Mouse (Mus musculus) erythroid progenitor cell, adult 5-6 weeks (primary cell): ENCODE data around the gene Ppp2ca. TPM values are rescaled to one million over a fixed set of nuclear protein-coding genes. Genes with fewer than 3 reads are reported as not detected.
A peak's percentile ranks its signal among the peaks of the same experiment; 100 is the strongest.
"Not testable (repeated sequence)": the region's sequence is repeated elsewhere in the genome, so short reads cannot be mapped to it uniquely, and the experiment has no call there.

ENCODE experiments used
- ATAC-seq: replicated peaks from 2 replicates; pipeline ENCODE4 v1.8.0; 2016; ENCODE audit warnings: moderate number of reproducible peaks, mild to moderate bottlenecking, moderate TSS enrichment, inconsistent platforms; ENCODE audit not compliant: poor library complexity, low FRiP score, severe bottlenecking
- total RNA-seq, 2 experiments: library from RNA; stranded (forward) in 1 of 2; stranded (reverse) in 1 of 2; fragments of 150-400 nt in 1 of 2; fragments of 186-747, 209-891 nt in 1 of 2; gene quantifications; 2 replicates each; pipeline versions ENCODE4 v1.2.3 to v1.2.4; 2015 to 2017; ENCODE audit warnings: low replicate concordance in 2 of 2

Ppp2ca gene
- total RNA-seq, 2 experiments from 2014 or later: 69.2 to 82.9 TPM

DNA sequence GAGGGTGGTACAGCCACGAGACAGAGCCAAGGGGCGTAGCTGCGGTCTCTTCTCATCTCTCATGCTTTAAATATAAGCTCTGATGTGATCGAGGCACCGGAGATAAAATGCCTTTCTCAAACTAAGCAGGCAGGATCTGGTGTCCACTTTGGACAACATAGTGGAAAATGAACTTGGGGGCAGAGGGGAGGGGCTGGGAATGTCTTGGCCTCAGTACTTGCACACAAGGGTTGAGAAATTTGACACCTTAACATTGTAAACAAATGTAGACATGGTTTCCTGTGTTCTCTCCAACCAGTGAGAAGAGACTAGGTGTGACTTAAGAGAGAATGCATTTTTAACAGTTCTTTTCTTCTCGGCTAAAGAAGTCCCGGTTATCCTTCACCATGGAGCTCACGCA lies 9.2 kb upstream of the Ppp2ca start:
- ATAC-seq: no peak

DNA sequence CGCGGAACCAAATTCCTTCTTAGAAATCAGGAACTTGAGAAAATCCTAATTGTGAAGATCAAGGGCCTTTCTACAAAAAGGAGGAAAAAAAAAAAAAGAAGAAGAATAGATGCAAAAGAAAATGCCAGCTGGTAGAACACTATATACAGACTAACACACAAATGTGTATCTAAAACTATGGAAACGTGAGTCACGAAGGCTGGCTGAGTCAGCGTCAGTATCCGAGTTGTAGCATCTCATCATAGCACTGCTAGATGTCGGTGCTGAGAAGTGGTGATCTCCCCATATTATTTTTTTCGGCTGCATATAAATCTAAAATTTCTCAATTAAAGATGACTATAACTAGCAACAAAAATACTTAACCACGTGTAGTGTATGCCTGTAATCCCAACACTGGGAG lies 7.2 kb upstream of the Ppp2ca start:
- ATAC-seq: no peak

DNA sequence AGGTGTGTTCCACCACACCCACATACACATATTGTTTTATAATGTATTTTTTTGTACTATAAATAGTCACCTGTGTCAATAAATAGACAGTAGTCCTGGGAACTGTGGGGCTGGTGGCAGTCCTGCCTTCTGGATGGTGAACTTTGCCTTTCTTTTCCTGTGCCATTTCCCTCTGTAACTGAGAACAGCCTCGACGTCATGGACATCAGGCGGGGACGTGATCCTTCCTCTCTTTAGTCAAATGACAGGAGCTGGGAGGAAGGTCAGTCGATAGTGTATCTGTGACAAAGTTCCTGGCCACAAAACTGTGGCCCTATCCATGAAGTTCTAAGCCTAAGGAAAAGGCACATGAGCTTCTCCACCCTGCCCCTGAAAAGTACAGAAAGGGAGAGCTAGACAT lies 3.9 kb upstream of the Ppp2ca start:
- no peak for ATAC-seq

DNA sequence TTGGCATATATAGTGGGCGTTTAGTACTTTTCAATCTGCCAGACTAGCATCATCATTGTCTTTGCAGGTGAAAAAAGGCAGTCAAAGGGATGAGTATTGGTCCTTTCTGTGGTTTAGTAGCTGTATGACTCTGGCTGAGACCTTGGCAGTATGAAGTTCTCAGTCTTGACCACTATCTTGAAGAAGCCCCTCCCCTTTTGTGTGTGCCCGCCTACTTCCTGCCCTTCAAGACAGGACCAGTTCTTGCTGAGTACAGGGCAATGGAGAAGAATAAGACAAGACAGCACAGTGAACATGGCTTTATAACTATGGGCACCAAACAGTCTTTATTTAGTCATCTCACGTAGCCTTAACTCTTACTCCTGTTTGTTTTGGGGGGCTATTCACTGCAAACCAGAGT lies 1.5 kb upstream of the Ppp2ca start:
- no peak for ATAC-seq

DNA sequence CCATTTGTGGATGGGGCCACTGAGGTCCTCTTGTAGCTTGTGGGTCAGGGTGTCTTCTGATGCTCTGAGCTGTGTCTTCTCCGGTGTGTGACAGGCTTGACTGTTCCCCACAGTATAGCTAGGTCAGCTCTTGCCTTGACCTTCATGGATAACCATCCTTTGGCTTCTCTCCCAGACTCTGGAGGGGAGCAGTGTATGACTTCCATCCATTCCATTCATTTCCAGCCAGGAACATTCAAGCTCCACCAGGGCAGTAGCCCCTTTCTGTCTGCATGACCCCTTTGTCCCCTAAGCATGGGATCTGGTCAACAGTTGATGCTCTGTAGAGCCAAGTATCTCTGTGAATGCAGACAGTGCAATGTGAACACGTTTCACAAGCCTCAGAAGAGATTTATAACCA lies 885 bp upstream of the Ppp2ca start:
- ATAC-seq: no peak

DNA sequence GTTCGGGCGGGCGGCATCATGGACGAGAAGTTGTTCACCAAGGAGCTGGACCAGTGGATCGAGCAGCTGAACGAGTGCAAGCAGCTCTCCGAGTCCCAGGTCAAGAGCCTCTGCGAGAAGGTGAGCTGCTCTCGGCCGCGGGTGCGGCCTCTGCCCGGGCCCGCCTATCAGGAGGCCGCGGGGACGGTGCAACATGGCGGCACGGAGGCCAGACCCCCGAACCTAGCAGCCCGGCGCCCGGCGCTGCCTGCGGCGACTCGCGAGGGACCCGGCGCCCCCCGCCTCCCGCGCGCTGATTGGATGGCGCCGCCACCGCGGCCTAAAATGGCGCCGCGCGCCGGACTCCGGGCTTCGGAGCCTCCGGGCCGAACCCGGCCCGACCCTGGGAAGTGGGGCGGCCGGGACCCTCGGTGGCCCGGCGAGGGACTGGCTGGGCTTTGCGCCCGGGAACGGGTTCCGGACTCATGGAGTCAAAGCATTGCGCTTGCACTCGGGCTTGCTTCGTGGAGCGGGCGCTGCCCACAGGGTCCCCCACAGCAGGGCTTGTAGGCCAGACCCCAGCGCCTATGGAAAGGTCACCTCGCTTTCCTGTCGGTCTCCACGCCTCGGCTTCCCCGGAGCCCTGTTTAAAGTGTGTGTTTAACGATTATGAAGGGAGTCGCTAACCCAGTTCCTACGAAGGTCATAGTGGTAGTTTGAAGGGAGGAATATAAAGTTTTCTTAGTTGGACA lies 715 bp downstream of the Ppp2ca start:
- ATAC-seq: peak; percentile 46

DNA sequence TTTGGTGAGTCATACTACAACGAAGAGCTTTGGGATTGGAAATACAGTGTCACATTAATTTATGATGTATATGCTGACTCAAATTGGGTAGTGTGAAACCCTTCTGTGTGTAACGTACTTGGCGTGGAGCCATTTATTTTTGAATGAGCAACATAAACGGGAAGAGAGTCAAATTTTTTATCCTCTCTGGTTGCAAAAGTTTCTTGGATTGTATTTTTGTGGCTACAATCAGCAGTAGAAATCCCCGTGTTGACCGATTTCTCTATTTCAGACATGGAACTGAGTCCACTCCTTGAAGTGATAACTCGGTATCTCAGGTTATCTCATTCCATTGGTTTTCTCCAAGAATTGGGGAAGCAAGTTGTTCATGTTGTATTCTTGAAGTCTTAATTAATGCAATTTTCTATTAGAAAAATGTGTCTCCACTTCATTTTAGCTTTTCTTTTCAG lies 1.3 kb downstream of the Ppp2ca start:
- ATAC-seq: no peak

DNA sequence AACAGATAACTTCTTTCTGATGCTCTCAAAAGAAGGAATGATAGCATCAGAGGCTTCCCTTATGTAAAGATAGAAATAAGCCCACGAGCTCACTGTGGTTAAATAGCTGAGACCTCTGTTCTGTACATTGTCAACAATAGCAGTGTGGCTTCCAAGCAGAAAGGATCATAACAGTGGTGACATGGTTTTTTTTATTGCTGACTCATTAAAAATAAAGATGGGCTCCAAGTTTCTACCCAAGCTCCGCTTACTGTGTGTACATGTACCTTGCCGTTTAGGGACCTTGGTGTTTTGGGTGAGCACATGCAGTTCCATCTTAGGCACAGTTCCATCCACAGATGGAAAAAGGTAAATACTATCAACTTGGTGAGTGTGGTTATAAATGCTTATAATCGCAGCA lies 4.5 kb downstream of the Ppp2ca start:
- no peak for ATAC-seq

DNA sequence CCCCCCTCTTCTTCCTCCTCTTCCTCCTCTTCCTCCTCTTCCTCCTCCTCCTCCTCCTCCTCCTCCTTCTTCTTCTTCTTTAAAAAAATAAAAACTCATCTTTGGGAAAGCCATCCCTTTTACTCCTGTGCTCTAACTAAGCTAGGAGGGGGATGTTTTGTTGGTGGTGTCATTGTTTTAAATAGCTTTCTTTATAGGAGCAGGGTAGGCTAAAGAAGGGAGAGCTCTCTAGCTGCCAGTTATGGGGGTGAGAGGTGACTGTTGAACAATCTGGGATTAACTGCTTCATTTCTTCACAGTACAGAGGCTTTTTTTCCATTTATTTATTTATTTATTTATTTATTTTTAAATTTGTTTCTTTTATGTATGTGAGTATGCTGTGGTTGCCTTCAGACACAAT lies 7.0 kb downstream of the Ppp2ca start:
- no peak for ATAC-seq

DNA sequence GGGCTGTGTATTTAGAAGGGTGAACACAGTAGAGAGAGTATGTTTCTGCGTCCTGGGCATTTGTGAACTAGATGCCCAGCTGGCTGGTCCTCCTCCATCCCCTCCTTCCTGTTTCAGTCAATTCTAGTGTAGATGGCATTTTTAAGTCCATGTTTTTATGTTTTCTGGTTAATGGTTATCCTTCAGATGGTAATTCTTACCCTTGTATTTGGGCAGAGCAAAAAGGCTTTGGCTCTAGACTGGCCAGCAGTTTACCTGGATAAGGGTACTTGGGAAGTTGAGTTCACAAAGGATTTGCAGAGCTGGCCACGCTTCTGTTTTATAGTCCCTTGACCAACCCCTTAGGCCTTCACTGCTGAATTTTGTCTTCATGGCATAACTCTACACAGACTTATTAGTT lies 7.6 kb downstream of the Ppp2ca start:
- ATAC-seq: no peak

DNA sequence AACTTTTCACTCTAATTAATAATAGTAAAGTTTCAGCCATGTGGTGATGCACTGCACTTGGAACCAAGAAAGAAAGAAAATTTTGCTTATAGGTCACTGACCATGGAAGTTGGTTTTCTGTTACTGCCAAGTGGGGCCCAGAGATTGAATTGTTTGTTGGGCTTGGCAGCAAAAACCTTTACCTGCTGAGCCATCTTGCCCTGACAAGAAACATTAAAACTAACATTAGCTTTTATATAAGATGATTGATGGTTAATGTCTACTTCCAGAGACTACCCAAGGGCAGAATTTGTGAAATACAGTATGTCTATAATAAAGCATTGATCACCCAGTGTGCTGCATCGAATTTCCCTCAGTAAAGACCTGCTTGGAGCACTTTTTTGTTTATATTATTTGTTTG lies 8.0 kb downstream of the Ppp2ca start:
- no peak for ATAC-seq

DNA sequence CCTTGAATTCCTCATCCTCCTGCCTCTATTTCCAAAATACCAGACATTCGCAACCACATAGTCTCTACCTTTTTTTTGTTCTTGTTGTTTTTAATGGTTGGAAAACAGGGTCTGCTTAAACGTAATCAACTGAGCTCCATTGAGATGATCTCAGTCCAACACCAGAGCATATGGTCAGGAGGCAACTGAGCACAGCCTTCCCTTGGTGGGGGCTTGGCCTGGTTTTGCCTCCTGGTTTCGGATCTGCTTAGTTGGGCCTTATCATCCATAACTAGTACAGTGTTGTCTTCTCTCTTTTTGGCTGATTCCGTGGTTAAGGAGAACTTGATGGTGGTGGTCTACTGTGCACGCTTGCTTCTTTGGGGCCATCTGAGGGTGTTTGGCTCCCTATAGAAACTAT lies 10.3 kb downstream of the Ppp2ca start:
- no peak for ATAC-seq

DNA sequence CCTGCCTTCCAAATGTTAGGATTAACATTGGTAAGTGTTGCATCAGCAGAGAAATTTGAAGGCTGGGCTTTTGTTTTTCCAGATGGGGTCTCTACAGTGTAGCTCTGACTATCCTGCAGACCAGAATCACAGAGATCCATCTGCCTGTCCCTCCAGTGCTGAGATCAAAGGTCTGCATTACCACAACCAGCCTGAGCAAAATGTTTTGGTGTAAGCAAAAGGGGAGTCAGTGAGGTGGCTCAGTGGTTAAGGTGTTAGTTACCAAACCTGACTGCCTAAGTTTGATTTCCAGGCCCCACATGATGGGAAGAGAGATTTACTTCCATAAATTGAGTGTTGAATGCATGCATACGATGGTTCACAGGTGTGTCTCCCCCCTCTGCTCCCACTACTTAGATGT lies 10.9 kb downstream of the Ppp2ca start:
- ATAC-seq: no peak

DNA sequence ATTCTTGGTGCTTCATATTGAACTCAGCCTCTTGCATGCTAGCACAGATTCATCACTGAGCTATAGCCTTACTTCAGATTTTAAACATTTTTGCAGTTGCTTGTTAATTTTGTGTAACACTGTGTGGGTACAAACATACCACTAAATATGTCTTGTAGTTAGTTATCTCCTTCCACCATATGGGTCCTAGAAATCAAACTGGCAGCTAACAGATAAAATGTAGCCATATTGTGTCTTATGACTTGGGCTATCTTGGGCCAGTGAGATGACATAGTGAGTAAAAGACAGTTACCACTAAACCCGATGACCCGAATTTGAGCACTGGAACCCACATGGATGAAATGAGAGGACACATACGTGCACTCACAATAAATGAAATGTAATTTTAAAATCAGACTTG lies 17.0 kb downstream of the Ppp2ca start:
- ATAC-seq: peak; percentile 88

DNA sequence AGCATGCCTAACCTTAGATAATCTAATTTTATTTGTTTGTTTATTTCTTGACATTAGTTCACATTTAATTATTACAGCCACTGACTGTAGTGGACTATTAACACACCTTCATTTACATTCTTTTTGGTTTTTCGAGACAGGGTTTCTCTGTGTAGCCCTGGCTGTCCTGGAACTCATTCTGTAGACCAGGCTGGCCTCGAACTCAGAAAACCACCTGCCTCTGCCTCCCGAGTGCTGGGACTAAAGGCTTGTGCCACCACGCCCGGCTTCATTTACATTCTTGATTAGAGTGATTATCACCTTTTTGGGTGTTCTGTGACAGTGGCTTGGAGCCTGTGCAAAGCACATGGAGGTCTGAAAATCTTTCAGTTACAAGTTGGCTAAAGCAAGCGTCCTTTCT lies 17.6 kb downstream of the Ppp2ca start:
- ATAC-seq: not testable (repeated sequence)

DNA sequence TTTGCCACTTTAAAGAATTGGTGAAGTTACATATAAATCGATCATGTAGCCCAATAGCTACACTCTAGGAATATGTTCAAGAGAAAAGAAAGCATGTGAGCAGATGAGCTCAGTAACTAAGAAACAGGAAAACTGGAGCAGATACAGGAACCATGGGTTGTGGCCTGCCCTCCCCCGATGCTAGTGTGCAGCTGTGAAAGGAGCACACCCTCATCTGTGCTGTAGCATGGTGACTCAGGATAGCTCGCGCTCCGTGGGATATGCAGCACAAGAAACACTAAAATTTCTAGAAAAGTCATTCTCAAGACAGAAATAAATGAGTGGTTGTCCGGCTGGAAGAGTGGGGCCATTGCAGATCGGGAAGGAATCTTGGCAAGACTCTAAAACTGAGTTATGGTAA lies 18.7 kb downstream of the Ppp2ca start:
- ATAC-seq: no peak

DNA sequence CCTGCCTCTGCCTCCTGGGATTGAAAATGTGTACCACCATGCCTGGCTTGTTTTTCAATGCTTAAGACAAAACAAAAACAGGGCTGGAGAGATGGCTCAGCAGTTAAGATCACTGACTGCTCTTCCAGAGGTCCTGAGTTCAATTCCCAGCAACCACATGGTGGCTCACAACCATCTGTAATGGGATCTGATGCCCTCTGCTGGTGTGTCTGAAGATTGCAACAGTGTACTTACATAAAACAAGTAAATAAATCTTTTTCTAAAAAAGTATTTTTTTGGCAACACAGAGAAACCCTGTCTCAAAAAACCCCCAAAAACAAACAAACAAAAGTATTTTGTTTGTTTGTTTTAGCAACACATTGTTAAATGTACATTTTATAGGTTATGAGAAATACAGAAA lies 21.9 kb downstream of the Ppp2ca start:
- not testable (repeated sequence) for ATAC-seq

DNA sequence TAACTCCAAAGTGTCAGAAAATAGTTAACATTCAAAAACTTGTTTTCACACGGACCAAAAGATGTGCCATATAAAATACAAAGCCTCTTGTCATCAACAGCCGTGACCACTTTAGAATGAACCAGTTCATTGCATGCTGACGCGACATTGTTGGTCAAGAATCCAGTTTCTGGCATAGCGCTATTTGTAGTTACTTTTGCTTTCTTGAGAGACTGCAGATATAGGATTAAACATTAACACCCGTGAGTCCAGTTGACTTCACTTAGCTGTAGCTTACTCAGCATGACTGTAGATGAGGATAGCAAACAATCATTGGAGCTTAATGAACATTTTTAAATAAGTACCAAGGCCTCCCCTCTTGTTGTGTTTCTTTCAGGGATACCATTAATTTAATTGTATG lies 23.6 kb downstream of the Ppp2ca start:
- no peak for ATAC-seq

DNA sequence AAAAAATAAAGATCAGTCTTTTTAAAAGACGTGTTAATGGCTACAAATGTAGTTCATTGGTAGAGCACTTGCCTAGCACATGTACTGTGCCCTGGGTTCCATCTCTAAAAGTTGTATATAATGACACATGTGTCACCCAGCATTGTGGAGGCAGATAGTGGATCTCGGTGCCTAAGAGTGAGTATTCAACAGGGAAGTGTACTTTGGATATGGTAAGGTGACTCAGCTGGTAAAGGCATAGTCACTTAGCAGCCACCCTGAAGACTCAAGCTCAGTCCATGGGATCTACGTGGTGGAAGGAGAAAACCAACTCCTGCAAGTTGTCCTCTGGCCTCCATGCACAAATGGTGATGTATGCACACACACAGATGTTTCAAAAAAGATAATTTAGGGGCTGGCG lies 26.0 kb downstream of the Ppp2ca start:
- ATAC-seq: no peak

DNA sequence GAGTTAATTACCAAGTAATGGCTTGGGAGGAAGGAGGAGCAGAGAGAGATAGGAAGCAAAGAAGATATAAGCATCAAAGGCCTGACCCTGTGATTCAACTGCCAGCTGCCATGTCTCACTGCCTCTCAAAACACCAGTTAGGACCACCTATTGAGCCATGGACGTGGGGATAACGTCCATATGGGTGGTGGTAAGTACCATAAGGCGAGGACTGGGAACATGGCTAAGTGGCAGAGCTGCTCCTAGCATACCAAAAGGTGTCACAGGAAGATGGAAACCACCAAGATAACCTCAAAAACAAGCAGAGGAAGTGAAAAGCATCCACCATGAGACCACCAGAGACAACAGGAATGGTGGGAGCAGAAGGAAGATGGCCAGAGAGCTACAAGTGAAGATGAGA lies 28.7 kb downstream of the Ppp2ca start:
- ATAC-seq: no peak

DNA sequence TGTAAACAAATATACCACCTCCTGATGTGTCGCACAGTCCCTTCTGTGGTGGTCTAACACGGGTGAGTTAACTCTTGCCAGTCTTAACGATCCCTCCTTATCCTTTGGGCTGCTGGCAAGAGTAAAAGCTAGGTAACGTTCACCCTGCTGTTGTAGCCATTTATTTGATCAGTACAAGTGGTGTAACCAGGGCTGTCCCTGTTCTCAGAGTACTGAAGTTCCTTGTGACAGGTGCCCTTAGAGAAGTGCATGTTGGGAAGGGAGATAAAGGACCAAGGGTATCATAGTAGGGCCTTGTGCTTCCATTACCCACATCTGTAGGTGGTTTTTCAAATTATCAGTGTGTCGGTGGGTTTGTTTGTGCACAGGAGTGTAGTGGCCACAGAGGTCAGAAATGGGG lies 29.3 kb downstream of the Ppp2ca start:
- ATAC-seq: no peak

DNA sequence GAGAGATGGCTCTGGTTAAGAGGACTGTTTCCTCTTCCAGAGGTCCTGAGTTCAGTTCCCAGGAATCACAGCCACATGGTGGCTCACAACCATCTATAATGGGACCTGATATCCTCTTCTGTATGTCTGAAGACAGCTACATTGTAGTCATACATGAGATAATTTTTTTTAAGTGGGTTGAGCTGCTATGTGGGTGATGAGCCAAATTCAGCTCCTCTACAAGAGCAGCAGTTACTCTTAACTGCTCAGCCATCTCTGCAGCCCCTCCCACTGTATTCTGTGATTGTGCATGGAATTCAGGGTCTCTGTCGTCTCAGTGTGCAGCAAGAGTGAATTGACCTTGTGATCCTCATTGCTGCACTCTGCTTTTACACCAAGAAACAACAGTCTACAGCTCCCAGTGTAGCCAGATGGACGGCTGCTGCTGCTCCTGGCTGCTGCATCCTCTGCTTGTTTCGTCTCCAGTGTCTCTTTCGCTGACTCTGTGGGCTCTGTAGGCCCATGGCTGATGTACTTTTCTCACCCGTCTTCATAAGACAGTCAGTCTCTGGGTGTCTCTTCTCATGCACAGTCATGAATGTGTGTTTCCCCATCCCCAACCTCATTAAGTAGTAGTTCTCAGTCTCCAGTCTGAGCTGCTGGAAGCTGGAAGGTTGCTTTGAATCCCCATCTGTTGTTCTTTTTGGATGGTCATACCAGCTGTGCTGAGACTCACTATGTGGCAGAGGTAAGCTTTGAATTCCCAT lies 30.0 kb downstream of the Ppp2ca start:
- ATAC-seq: no peak
